Mouse (Mus musculus) lung, postnatal 0 days (tissue): Measurements from ENCODE around the gene Ces2c. TPM values are rescaled to one million over a fixed set of nuclear protein-coding genes. Genes with fewer than 3 reads are reported as not detected.

Source experiments
- ATAC-seq: fragments of 200-750 bp; cut with Nextera tagmentation; 2 replicates; pipeline ENCODE4 v1.8.0; 2017; ENCODE audit warnings: moderate library complexity
- DNase-seq: peaks from one replicate; pipeline ENCODE4 v3.0.0-alpha.2; 2016; ENCODE audit warnings: low spot score
- H3K27ac ChIP-seq: fragments of 300-500 bp; sonication (generic); 2 replicates; pipeline ENCODE4 v1.5.1; 2014; ENCODE audit warnings: antibody characterized with exemption, mild to moderate bottlenecking, low read length, mixed read lengths
- H3K27me3 ChIP-seq: fragments of 300-500 bp; sonication (generic); replicated peaks from 2 replicates; pipeline ENCODE4 v1.6.1; 2014; ENCODE audit warnings: low read length, mixed read lengths; ENCODE audit not compliant: insufficient read depth
- H3K36me3 ChIP-seq: fragments of 300-500 bp; sonication (generic); 2 replicates; pipeline ENCODE4 v1.6.1; 2014; ENCODE audit warnings: low read length, mixed read lengths; ENCODE audit not compliant: insufficient read depth
- H3K4me1 ChIP-seq: fragments of 300-500 bp; sonication (generic); 2 replicates; pipeline ENCODE4 v1.6.1; 2014; ENCODE audit warnings: antibody characterized with exemption, low read depth, low read length, mixed read lengths; ENCODE audit not compliant: insufficient read depth
- H3K4me2 ChIP-seq: fragments of 300-500 bp; sonication (generic); replicated peaks from 2 replicates; pipeline ENCODE4 v1.6.1; 2014; ENCODE audit warnings: low read depth, mild to moderate bottlenecking, low read length, moderate library complexity, mixed read lengths
- H3K4me3 ChIP-seq: fragments of 300-500 bp; sonication (generic); 2 replicates; pipeline ENCODE4 v1.5.1; 2014; ENCODE audit warnings: low read depth, low read length
- H3K9ac ChIP-seq: fragments of 300-500 bp; sonication (generic); replicated peaks from 2 replicates; pipeline ENCODE4 v1.6.1; 2014; ENCODE audit warnings: low read depth, mild to moderate bottlenecking
- H3K9me3 ChIP-seq: fragments of 300-500 bp; sonication (generic); 2 replicates; pipeline ENCODE4 v1.6.1; 2016; ENCODE audit warnings: low read length, mixed read lengths
- CTCF ChIP-seq: IDR thresholded peaks from 2 replicates; pipeline ENCODE4 v1.5.1; 2016; ENCODE audit warnings: antibody characterized with exemption, mild to moderate bottlenecking
- EP300 ChIP-seq: IDR thresholded peaks from 2 replicates; pipeline ENCODE4 v1.6.1; 2016; ENCODE audit warnings: antibody characterized with exemption, mild to moderate bottlenecking, control low read depth
- WGBS: fragments of 180-500 bp; shearing (Covaris S2); extraction: QIAGEN DNeasy Blood & Tissue Kit; methylation state at CpG from one replicate; pipeline ENCODE4 v1.1.7; 2014; 5-methylcytosine and 5-hydroxymethylcytosine counted together
- polyA plus RNA-seq: library from polyadenylated mRNA; unstranded; fragments of >200 nt; fragmentation: Nextera tagmentation; extraction: Ambion mirVana; gene quantifications from 2 replicates; pipeline ENCODE4 v1.2.1, GENCODE M21; 2015

Gene Ces2c
- polyA plus RNA-seq, 1 experiment from 2014 or later: not detected

GRCm38 (mm10) chr8:104901746-104902145, 54.9 kb downstream of the Ces2c start:
- H3K4me3 ChIP-seq: no peak overlapping the region
- no peaks in the 10 kb centered on the region for H3K9me3 ChIP-seq
- no peak overlapping the region for H3K9ac ChIP-seq
- no peaks in the 10 kb centered on the region for H3K27me3 ChIP-seq
- DNase-seq (no peak), ATAC-seq (no peak)
- H3K27ac ChIP-seq: no peak overlapping the region
- H3K4me2 ChIP-seq: no peak overlapping the region
- WGBS: 72% methylated on average over 2 of the region's 2 CpGs
- no peaks in the 10 kb centered on the region for H3K4me1 ChIP-seq
- no peaks in the 10 kb centered on the region for H3K36me3 ChIP-seq
- TF ChIP-seq EP300 (no peak), CTCF (no peak)

Other genes starting within 250 kb of the Ces2c start
- 13.8 and 17.2 TPM in 2 replicates for gene Cdh16, start 222.7 kb upstream of the Ces2c start, polyA plus RNA-seq
- 19.9 and 22.6 TPM in 2 replicates for gene Rrad, start 215.7 kb upstream of the Ces2c start, polyA plus RNA-seq
- gene Ciao2b, start 205.1 kb upstream of the Ces2c start, polyA plus RNA-seq: 70.2 and 72.9 TPM in 2 replicates
- 0.06 TPM in 1 of 2 replicates, not detected in the other for gene Ces2a, start 113.1 kb upstream of the Ces2c start, polyA plus RNA-seq
- gene Ces2b, start 15.5 kb upstream of the Ces2c start, polyA plus RNA-seq: 1.4 and 1.7 TPM in 2 replicates
- gene Ces2e, start 79.2 kb downstream of the Ces2c start, polyA plus RNA-seq: 0.31 and 0.58 TPM in 2 replicates
- gene Ces2f, start 100.3 kb downstream of the Ces2c start, polyA plus RNA-seq: not detected in 2 replicates
- gene Ces2g, start 114.7 kb downstream of the Ces2c start, polyA plus RNA-seq: 2.1 and 2.2 TPM in 2 replicates
- not detected in 2 replicates for gene Ces2h, start 153.8 kb downstream of the Ces2c start, polyA plus RNA-seq
- gene Ces3a, start 201.5 kb downstream of the Ces2c start, polyA plus RNA-seq: not detected in 2 replicates
- not detected in 2 replicates for gene Ces3b, start 236.7 kb downstream of the Ces2c start, polyA plus RNA-seq